Mouse (Mus musculus) urinary bladder, postnatal 14 days (tissue): ENCODE results near the gene Rab10.
"Not testable (repeated sequence)": the region's sequence is repeated elsewhere in the genome, so short reads cannot be mapped to it uniquely, and the experiment has no call there.

Source experiments
- DNase-seq: peaks from one replicate; pipeline ENCODE4 v3.0.0; 2021; ENCODE audit warnings: low spot score

Gene Rab10

DNA sequence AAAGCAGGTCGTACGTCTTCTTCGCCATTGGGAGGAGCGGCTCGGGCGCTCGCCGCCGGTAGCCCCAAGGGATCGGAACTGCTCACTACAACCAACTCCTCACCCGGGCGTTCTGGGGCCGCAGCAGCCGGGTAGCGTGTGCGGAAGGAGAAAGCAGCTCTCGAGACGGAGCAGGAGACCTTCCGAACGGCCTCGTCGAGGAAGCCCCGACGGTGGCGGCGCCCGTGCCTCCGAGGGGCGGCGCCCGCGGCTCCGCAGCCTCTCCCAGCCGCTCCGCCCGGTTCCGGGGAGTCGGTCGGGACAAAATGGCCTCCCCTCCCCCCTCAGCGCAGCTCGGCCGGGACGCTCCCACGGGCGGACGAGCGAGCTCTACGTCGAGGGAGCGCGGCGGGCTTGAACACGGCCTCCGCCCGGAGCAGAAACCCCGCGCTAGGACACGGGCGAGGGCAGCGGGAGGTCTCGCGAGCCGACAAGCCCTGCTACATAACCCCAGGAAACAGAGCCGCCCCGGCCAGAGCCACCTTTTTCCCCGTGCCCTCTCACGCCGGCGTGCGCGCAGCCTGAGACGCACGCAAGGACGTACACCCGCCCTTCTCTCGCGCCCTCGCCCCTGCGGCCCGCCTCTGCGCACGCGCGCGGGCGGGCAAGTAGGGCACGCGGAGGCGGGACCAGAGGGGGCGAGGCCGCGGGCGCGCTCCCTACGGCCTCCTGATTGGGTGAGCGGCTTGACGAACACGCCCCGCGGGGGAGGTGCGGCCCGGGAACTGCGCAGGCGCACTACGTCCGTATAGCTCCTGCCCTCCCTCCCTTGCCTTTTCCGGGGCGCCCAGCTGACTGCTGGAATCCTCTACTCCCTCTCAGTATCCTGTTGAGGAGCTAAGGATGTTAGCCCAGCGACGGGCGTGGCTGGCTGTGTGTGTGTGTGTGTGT lies at the start of gene Rab10:
Gene Rab10, minus strand, starts transcription at position 579 of the 930 bp plus-strand sequence.
- DNase-seq: peak; percentile 99

DNA sequence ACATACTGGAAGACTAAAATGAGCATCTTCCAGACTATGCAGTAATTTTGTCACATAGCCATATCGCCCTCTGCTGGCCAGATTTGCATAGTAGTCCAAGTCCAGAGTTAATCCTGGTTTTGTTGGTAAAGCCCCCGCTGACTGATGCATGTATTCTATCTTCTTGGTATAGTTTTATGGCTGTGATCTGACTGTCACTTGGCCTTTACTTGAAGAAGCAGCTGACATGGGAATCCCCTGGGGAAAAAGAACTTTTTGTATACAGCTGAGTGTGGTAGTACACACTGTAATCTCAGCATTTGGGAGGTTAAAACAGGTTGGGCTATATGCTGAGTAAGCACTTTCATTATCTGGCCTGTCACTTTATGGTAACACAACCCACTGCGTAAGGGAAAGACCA lies 49.5 kb upstream of the Rab10 start:
- peak; percentile 87 for DNase-seq

DNA sequence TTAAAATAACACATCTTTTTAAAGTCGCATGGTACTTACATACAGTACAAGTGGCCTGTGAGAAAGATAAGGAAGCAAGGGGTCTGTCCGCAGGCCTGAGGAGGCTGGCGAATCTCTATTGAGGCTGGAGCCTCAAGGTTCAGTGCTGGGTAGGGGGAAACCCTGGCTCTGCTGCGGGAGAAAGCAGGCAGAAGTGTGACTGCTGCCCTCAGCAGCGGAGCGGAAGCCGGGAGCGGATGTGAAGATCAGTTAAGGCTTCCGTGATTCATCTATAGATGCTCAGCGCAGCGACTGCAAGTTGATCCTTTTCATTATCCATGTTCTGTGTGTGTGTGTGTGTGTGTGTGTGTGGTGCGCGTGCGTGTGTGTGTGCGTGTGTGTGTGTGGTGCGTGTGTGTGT lies 47.1 kb upstream of the Rab10 start:
- no peak for DNase-seq

DNA sequence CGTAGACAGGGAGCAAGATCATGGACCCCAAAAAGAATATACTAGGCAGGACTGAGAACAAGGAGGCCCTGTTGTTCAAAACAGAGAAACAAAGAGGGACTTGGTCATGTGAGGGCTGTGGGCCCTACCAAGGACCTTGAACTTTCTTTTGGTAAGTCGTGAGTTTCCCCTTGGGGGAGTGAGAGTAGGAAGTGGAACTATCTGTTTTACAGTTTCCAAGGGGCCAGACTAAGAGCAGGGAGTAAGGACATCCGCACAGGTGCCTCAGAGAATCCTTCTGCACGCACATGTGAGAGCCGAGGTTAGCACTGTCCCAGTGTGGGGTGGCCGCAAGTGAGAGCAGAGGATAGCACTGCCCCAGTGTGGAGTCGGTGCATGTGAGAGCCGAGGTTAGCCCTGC lies 45.3 kb upstream of the Rab10 start:
- DNase-seq: no peak

DNA sequence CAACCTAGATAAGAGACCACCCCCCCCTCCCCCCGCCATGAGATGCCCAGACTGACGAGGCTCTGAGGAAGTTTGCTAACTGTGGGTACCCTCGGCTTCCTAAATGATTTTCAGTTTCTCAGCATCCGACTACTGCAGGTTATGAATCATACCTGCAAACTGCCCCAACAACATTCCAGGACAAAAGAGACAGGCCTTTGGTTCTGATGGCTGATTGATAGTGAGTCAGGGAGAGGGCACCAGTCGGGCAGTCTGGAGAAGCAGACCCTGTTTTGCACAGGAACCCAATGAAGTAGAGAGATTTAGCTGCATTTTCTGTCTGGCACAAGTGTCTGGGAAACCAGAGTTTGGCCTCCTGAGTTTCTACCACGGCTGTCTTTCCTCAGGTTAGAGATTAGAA lies 42.4 kb upstream of the Rab10 start:
- DNase-seq: peak; percentile 64

DNA sequence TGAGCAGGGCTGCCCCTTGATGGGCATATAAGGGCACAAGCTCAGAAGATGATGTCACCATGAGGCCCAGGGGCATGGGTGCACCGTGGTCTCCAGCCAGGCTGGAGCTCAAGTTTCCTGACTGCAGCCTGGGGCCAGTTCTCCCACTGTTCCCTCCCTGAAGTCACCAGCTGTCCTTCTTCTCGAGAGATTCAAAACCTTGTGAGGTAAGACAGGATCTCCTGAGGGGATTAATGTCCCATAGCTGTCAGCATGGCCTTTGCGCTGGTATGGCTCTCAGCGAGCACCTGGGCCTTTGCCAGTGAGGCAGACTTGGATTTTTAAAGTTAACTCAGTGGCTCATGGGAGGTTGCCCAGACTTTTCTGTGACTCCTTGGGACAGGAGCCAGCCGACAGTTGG lies 40.4 kb upstream of the Rab10 start:
- DNase-seq: no peak

DNA sequence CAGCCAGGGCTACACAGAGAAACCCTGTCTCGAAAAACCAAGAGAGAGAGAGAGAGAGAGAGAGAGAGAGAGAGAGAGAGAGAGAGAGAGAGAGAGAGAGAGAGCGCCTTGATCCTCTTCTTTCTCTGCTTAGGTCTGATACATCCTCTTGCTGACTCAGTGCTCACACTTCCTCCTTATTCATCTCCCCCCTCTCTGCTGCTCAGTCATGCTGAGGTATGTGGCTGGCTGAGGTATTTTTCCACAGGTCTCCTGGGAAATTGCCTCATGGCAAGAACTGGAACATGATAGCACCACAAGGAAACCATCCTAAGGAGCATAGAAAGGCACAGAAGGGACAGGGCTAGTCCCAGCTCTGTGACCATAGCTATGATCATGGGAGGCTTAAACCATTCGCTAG lies 39.6 kb upstream of the Rab10 start:
- no peak for DNase-seq

DNA sequence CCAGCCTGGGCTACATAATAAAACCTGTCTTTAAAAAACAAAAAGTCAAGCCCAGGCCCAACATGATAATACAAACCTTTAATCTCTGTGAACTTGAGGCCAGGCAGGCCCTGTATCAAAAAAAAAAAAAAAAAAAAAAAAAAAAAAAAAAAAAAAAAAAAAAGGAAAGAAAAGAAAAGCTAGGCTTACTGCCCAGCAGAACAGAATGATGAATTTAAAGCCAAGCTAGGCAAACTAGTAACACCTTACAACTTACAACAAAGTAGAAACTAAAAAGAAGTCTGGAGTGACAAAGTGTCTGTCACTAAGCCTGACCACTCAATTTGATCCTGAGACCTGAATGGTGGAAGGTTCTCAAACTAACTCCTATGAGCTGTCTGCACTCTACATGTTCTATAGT lies 37.9 kb upstream of the Rab10 start:
- DNase-seq: no peak

DNA sequence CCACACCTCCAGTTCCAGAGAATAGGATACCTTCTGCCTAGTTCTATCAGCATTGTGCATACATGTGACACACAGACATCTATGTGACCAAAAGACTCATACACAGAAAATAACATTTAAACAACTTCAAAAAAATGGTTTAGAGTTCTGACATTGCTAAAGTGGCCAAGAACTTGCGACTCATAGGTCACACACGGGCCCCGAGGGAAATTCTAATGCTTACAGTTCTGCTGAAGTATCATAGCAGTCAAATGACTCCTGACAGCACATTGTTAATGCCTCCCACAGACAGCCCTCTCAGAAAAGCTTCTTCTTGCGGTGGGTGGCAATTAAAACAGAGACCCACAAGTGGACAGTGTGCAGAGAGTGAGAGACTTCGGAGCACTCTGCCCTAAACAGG lies 35.3 kb upstream of the Rab10 start:
- DNase-seq: no peak

DNA sequence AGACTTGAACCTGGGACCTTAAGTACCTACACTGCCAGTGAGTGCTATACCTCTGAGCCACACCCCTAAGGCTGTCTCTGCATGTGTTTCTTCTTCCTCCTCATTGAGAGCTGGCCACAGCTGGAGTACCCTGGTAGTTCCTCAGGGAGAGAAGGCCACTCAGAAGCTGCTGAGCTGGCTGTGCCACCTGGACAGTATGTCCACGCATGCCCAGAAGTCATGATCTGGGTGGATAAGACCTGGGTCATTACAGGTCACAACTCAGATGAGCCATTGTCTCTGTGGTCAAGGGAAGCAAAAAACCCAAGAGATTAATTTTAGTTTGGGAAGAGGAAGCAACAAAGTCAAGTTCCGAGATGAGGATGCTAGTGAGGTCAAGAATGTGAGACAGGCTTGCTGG lies 34.4 kb upstream of the Rab10 start:
- DNase-seq: no peak

DNA sequence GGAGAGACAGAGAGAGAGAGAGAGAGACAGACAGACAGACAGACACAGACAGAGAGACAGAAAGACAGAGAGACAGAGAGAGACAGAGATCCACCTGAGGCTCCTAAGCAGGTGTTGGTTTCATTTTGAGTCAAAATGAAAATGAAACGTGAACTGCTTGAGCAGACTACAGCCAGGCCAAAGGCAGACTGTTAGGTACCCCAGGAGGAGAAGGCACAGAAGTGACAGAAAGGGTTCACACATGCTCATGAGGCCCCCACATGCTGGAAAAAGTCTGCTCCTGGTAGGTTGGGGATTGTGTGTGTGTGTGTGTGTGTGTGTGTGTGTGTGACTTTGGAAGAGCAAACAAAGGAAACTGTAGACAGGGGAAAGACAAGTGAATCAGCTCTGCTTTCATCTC lies 29.2 kb upstream of the Rab10 start:
- DNase-seq: no peak

DNA sequence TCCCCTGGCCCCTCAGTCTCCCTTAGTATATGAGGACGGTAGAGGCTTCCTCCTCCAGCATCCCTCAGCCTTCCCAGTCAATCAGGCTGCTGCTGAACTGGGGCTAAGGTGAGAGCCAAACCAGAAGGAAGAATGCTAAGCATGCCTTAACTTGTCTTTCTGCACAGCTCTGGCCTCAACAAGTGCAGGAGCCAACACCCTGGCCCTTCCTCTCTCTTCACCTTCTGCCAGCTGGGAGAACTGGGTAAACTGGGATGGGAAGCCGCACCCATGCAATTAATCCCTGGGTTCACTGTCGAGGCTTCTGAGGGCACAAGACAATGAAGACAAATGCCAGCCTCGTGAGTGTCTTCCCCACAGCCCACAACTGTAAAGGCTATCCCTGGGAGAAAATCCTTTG lies 19.9 kb upstream of the Rab10 start:
- peak; percentile 55 for DNase-seq

DNA sequence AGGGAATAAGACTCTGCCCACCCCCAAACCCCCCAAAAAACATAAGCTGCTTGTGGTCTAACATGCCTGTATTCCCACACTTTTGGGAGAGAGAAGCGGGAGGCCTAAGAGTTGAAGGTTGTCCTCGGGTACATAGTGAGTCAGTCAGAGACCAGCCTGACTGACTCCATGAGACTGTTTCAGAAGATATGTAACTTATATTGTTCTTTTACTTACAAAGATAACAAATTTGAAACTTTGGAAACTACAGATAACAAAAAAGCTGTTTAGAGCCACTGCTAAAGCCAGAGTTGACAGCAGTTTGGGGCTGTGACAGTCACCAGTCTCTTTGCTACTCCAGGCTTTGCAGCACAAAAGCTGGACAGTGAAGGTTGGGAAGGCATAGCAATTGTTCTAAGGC lies 15.5 kb upstream of the Rab10 start:
- DNase-seq: no peak

DNA sequence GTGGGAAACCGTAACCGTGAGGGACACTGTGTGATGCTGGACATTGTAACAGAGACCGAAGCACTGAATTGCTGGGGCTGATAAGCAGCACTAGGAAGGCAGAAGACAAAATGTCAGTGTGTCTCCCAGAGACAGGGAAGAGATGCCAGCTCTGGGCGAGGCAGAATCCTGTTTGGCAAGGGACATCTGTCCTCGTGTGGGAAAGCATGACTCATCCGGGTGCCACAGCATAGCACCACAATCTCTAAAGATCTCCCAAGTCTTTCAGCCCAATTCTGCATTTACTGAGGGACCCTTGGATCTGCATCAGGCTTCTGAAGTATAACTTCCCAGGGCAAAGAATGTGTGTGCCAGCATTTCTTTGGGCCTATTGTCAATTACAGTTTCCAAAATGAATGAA lies 13.5 kb upstream of the Rab10 start:
- peak; percentile 68 for DNase-seq

DNA sequence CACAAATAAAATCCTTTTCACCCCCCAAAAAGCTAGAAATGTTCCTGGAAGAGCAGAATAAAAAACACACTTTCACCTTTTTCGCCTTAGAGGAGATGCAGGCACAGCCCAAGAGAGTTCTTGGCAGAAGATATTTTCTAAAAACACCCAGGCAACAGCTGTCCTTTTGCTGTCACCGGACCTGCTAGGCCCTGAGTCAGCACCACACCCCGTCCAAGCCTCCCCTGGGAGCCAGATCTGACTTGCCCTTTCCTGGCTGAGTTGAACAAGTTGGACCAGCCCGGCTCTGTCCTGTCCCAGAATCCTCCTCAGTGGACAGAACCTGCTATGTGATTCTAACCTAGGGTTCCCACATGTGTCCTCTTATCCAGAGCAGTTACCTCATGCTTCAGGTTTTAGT lies 9.6 kb upstream of the Rab10 start:
- peak; percentile 77 for DNase-seq

DNA sequence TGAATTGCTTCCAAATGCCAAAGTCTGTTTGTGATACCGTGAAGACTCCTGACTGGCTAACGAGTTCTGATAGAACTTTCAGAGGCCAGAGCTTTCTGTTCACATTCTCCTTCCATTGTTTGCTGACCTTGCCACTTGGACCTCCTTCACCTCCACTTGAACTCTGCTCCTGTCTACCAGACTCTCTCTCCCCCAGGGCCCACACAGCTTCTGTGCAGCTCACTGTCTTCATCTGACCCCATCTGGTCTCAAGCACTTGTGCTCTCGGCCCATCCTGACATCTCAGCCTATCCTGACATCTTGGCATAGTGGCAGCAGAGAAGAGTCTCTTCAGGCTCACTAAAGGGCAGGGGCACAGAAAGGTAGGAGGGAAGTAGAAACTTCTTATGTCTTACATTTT lies 7.2 kb upstream of the Rab10 start:
- DNase-seq: no peak

DNA sequence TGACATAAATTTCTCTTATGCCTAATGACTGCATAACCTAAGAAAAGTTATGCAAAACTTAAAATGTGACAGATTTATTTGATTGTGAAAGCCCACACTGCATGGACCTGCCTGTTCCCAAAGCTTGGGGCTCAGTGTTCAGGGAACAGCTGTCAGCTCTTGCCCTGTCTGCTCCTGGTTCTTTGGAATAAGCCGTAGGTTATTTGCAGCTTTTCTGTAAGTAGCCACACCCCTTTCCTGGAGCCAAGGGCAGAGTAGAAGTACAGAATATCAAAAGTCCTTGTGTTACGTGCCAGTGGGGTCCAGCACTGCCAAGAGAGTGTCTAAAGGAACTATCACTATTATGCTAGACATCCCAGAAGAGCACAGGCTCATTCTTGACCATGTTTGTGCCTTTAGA lies 6.3 kb upstream of the Rab10 start:
- DNase-seq: peak; percentile 10

DNA sequence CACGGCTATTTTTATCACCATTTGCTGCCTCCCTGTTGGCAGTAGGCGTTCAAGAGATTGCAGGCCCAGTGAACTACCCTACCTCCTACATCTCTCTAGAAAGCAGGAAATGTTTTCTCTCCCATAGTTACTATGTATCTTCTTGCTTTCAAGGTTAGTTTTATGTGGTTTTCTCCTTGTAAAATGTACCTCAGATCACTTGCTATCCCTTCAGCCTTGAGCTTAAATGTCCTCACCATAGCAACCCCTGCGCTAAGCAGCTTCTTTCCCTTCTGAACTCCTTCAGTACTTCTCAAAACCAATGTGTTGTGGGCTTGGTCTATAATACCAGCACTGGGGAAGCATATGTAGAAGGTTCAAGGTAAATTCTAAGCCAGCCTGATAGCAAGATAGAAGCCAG lies 3.1 kb upstream of the Rab10 start:
- no peak for DNase-seq

DNA sequence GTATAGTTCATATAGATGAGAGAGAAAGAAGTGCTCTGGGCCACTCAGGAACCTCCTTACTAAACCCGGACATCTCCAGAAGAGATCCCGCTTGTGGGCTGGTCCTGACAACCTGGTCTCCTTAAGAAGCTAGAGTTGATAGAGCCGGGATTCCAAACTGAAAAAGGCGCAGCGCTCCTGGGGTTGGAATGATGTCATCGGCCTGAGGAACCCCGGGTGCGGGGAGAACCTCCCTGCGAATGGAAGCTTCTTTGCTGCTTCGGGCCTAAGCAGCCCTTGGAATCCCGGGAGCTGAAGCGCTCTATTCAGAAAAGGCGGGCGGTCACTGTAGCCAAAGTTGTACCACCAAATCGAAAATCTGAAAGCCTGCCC lies 538 bp upstream of the Rab10 start:
- no peak for DNase-seq

DNA sequence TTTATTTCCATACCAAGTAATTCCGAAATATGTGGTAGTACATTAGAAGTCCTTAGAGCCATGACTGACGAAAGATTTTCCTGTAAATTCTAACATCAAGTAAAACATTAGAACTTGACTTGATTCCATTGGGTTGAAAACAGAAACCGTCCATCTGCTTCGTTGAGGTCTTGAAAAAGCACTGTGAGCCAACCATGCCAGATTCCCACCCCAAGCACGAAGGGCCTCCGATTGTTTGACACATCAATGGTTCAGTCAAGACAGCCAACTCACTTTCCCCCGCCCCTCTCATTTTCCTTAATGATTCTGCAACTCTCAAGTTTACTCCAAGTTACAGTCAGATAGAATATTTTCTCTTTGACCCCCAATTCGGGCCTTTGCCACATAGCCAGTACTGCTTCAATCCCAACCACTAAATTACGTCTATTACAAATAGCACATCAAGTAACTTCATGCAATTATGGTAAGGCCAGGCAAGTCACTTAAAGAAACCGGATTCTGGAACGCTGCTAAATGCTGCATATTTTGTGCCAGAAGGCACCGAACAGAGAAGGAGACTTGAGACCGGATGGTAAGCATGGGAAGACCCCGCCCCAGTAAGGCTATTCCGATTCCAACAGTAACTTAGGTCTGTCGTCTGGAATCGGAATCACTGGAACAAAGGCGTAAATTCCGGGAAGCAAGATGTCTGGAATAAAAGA lies 1.1 kb downstream of the Rab10 start:
- DNase-seq: peak; percentile 10

DNA sequence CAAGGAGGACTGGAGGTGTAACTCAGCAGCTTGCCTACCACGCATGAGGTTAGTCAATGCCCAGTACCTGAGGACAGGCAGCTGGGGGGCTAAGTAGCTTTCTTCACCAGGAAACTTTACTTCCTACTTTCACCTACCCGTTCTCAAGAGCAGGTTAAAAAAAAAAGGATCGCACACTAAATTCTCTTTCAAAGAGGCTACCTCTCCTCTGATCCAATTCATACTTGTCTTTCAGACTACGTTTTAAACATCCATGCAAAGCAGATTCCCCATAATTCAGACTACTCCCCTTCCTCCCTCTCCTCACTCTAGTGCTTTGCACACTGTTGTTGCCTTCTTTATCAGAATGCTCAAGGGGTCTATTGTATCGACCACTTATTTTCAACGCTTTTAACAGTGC lies 2.2 kb downstream of the Rab10 start:
- DNase-seq: no peak

DNA sequence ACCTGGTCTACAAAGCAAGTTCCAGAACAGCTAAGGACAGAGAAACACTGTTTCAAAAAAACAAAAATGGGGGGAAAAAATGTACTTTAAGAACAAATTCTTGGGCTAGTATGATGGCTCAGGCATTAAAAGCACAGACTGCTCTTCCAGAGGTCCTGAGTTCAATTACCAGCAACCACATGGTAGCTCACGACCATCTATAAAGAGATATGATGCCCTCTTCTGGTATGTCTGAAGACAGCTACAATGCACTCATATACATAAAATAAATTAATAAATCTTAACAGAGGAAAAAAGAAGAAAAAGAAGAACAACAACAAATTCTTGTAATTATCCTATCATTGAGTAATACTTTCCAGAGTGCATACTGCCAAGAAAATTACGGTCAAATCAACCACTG lies 4.5 kb downstream of the Rab10 start:
- DNase-seq: no peak

DNA sequence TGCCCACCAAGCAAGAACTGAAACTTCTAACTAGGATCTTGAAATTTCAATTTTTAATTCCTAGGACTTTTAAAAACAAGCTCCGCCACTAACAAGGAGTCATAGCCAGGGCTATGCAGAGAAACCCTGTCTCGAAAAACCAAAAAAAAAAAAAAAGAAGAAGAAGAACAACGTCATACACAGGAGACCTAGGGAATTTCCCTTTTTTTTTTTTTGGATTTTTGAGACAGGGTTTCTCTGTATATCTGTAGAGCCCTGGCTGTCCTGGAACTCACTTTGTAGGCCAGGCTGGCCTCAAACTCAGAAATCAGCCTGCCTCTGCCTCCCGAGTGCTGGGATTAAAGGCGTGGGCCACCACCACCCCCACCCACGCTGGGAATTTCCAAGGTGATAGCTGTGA lies 12.1 kb downstream of the Rab10 start:
- DNase-seq: not testable (repeated sequence)

DNA sequence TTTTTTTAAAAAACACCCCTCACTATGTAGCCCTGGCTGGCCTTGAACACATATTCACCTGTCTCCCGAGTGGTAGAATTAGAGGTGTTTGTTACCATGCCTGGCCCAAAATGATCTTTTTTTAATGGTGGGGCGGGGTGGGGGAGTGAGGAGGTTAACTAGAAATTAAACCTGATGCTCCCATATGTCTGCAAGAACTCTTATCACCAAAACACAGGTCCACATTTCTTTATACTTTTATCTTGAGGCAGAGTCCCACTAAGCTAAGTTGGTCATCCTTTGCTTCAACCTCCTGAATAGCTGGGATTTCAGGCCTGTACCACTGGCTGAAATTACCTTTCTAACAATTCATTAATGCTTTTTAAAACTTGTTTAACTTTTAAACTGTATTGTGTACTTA lies 13.7 kb downstream of the Rab10 start:
- DNase-seq: no peak
